Mouse (Mus musculus) kidney, postnatal 10 days (tissue): ENCODE measurements at regions not wholly inside any gene's neighbourhood (a gene's known extent, or its start where the extent isn't known, plus 50 kb on each side); places are given as distances from the start of the nearest gene placed in this dataset.

Experiments
- DNase-seq: peaks from one replicate; pipeline ENCODE4 v3.0.0; 2021; ENCODE audit warnings: mixed read lengths

- DNase-seq, result no peak
These were observed 102.5 kb upstream of the Cpm start for GRCm38 (mm10) chr10:117526834-117527188.

DNA sequence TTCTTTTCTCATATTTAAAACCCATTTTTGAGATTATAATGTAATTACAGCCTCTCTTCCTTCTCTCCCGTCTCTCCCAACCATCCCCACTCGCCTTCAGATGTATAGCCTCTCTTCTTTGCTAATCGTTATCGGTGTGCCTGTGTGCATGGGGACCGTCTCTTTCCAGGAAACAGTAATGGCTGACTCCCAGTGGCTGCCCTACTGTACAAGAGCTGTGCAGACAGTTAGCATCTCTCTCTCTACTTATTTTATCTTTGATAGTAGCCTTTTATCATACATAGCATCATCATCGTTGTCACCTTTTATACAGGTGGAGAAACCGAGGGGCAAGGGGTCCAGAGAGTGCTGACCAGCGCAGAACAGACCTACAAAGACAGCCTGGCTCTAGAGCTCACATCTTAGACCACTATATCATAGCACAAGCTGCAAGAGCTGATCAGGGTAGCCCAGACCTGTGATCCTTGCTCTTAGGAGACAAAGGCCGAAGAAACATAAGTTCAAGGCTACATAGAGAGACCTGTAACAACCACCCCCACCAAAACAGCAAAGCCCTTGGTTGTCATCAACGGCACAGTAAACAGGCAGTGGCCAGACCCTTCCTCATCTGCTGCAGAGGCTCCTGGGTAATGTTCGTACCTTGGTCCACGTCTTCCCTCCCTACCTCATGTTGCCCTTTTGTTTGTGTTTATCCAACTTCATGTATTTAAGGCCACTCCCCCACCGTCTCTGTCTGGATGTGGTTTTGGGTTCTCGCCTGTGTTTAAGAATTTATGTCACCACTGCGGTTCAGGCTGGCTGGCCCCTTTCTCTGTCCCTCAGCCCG, 103.1 kb upstream of the Cpm start:
- DNase-seq, result no peak

- no peak for DNase-seq
These were observed 103.7 kb upstream of the Cpm start for GRCm38 (mm10) chr10:117525608-117526007.

- DNase-seq, result no peak
These were observed 104.3 kb upstream of the Cpm start for GRCm38 (mm10) chr10:117524926-117525565.

GRCm38 (mm10) chr10:117524101-117524500, 105.2 kb upstream of the Cpm start:
- no peak for DNase-seq

DNA sequence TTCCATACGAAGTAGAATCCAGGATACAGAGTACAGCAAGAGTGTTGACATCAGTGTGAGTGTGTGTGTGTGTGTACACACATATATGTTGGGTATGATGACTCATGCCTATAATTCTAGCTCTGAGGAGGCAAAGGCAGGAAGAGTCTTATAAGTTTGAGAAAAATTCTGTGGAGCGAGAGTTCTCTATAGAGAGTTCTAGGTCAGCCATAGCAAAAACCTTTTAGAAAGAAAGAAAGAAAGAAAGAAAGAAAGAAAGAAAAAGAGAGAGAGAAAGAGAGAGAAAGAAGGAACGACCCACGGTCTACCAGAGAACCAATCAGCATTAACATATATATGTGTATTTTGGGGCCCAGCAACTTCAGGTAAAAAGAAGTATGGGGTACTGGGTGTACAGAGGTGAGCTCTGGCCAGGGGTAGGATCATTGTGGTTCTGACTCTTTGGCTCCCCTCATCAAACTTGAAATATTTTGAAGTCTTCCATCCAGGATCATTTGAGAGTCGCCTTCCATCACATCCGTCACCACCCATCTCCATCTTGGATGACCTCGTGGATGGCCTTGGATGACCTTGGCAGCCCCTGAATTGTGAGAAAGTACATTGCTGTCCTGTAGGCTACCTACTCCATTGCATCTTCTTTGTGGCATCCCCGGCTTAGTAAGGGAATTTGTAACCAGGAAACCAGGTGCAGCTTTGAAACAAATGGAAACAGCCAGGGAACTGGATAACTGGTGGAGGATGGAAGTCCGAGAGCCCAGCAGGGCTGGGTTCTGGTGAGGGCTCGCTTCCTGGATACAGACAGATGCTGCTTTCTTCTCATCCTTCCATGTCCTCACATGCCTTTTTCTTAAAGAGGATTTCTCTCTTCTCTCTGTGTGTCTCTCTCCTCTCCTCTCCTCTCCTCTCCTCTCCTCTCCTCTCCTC, 106.1 kb upstream of the Cpm start:
- DNase-seq, result no peak

GRCm38 (mm10) chr10:117522373-117522772, 106.9 kb upstream of the Cpm start:
- no peak for DNase-seq

GRCm38 (mm10) chr10:117521315-117522270, 107.7 kb upstream of the Cpm start:
- no peak for DNase-seq

GRCm38 (mm10) chr10:117520536-117521314, 108.6 kb upstream of the Cpm start:
- no peak for DNase-seq

DNA sequence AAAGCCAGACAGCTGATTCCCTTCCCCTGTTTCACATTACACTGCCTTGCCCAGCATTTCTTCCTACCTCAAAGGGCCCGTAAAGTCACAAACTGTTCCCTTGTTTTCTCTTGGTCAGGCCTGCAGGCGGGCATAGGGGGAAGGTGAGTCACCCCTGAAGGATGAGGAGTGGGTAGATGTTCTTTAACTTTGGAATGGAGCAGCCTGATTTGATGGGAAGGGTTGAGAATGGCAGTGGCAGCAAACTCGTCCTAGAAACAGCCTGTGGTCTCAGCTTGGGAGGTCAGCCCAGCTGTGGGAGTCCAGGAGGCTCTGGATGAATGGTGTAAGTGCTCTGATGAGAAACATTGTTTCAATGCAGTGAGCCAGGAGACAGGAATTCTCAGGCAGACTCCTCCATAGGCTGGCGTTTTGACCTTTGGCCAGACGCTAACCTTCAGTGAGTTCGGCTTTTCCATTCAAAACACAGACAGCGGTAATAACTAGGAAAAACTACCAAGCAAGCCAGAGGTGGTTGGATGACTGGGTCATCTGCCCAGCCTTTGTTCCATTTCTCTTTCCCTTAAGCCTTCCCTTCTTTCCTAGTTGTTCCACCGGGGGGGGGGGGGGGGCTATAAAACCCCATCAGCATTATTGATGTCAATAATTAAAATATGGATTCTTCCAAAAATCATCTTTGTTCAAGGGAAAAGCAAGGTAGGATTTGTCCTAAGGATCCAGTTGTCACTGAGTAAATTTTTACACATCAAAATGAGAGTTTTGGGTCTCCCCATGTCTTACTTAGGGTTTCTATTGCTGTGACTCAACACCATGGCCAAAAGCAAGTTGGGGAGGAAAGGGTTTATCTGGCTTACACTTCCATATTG, 109.4 kb upstream of the Cpm start:
- peak; percentile 63 for DNase-seq

GRCm38 (mm10) chr10:117518793-117519669, 110.3 kb upstream of the Cpm start:
- no peak for DNase-seq

GRCm38 (mm10) chr10:117517800-117518770, 111.2 kb upstream of the Cpm start:
- DNase-seq, result peak; percentile 36

DNA sequence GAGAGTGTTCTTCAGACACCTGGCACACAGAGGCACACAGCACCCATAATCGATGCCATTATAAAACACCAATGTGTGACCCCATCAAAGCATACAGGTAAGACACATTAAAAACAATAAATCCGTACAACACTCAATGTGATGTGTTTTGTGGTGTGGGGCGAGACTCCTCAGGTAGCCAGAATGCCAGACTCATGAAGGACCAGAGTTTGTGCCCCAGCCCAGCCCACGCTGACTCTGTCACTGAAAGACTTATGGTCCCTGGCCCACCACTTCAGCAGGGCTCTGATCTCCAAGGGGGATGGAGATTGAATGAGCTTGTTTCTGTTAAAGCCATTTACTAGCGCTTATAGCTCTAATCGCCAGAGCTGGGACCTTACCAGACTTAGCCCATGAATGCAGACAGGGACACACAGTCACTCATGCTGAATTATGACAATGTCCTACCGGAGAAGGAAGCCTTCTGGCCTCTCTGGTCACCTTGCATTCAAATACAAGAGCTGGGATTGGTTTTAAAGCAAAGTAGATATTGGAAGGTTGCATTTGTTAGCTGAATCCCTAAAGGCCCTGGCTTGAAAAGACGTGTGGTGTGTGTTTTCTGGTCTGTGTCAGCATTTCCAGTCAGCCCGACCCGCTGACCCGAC, 112.1 kb upstream of the Cpm start:
- no peak for DNase-seq

- DNase-seq, result no peak
These were observed 112.8 kb upstream of the Cpm start for GRCm38 (mm10) chr10:117516510-117516909.

GRCm38 (mm10) chr10:117515777-117516501, 113.4 kb upstream of the Cpm start:
- DNase-seq, result peak; percentile 58

GRCm38 (mm10) chr10:117515039-117515438, 114.3 kb upstream of the Cpm start:
- no peak for DNase-seq
